Mouse (Mus musculus) stomach, embryonic 15.5 days (tissue): ENCODE results near the gene Usp32. TPM values are rescaled to one million over a fixed set of nuclear protein-coding genes. Genes with fewer than 3 reads are reported as not detected.
A peak's percentile ranks its signal among the peaks of the same experiment; 100 is the strongest.

ENCODE experiments used
- ATAC-seq: fragments of 200-750 bp; cut with Nextera tagmentation; 2 replicates; pipeline ENCODE4 v1.8.0; 2017; ENCODE audit warnings: low read depth, moderate number of reproducible peaks, moderate TSS enrichment; ENCODE audit not compliant: insufficient read depth, low FRiP score
- H3K27ac ChIP-seq: fragments of 300-500 bp; sonication (generic); 2 replicates; pipeline ENCODE4 v1.5.1; 2015; ENCODE audit warnings: mild to moderate bottlenecking, inconsistent platforms
- H3K27me3 ChIP-seq: fragments of 300-500 bp; sonication (generic); replicated peaks from 2 replicates; pipeline ENCODE4 v1.6.1; 2015; ENCODE audit warnings: inconsistent platforms
- H3K36me3 ChIP-seq: fragments of 300-500 bp; sonication (generic); 2 replicates; pipeline ENCODE4 v1.6.1; 2015; ENCODE audit warnings: inconsistent platforms
- H3K4me1 ChIP-seq: fragments of 300-500 bp; sonication (generic); 2 replicates; pipeline ENCODE4 v1.6.1; 2015; ENCODE audit warnings: inconsistent platforms
- H3K4me2 ChIP-seq: fragments of 300-500 bp; sonication (generic); 2 replicates; pipeline ENCODE4 v1.6.1; 2015; ENCODE audit warnings: mild to moderate bottlenecking, inconsistent platforms
- H3K4me3 ChIP-seq: fragments of 300-500 bp; sonication (generic); replicated peaks from 2 replicates; pipeline ENCODE4 v1.5.1; 2015; ENCODE audit warnings: inconsistent platforms
- H3K9ac ChIP-seq: fragments of 300-500 bp; sonication (generic); 2 replicates; pipeline ENCODE4 v1.6.1; 2015; ENCODE audit warnings: inconsistent platforms
- H3K9me3 ChIP-seq: fragments of 300-500 bp; sonication (generic); 2 replicates; pipeline ENCODE4 v1.6.1; 2016; ENCODE audit warnings: inconsistent platforms
- WGBS: fragments of 180-500 bp; shearing (Covaris S2); methylation state at CpG from one replicate; pipeline ENCODE4 v1.1.7; 2015; 5-methylcytosine and 5-hydroxymethylcytosine counted together
- polyA plus RNA-seq: library from polyadenylated mRNA; unstranded; fragments of >200 nt; fragmentation: Nextera tagmentation; extraction: Ambion mirVana; gene quantifications from 2 replicates; pipeline ENCODE4 v1.2.1, GENCODE M21; 2015

Usp32 gene
- polyA plus RNA-seq, 1 experiment from 2014 or later, result 4.8 TPM

DNA sequence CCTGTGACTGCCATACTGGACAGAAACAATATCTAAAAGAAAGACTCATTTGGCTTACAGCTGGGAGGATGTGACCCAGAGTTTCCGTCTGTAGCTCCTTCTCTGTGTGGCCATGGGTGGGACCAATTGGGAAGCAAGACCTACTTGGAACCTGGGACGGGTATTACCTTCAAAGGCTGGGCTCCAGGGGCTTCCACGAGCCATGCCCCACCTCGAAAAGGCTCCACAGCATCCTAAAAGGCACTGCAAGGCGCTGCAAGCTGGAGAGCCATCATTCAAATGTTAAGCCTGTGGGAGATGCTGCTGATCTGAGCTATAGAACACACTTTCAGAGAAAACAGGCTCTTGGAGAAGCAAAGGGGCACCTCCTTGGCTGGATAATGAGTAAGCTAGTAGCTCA, 166.3 kb downstream of the Usp32 start:
- no peaks in the 10 kb centered on the region for H3K27me3 ChIP-seq
- no peaks in the 10 kb centered on the region for H3K9me3 ChIP-seq
- H3K4me1 ChIP-seq, result no peaks in the 10 kb centered on the region
- no peak for ATAC-seq
- 42% methylated on average over 5 of the region's 5 CpGs for WGBS
- no peak overlapping the region for H3K4me2 ChIP-seq
- H3K4me3 ChIP-seq, result no peak overlapping the region
- no peak overlapping the region for H3K27ac ChIP-seq
- no peaks in the 10 kb centered on the region for H3K36me3 ChIP-seq
- no peak overlapping the region for H3K9ac ChIP-seq

- 66% methylated on average over 3 of the region's 3 CpGs for WGBS
- H3K27ac ChIP-seq, result no peak overlapping the region
- no peaks in the 10 kb centered on the region for H3K9me3 ChIP-seq
- H3K36me3 ChIP-seq, result no peaks in the 10 kb centered on the region
- ATAC-seq, result no peak
- H3K4me3 ChIP-seq, result no peak overlapping the region
- no peaks in the 10 kb centered on the region for H3K4me1 ChIP-seq
- H3K27me3 ChIP-seq, result no peaks in the 10 kb centered on the region
- H3K4me2 ChIP-seq, result no peak overlapping the region
- H3K9ac ChIP-seq, result no peak overlapping the region
Observed at GRCm38 (mm10) chr11:84972067-84972466, 167.9 kb downstream of the Usp32 start.

- no peaks in the 10 kb centered on the region for H3K27me3 ChIP-seq
- no peaks in the 10 kb centered on the region for H3K9me3 ChIP-seq
- no peak overlapping the region for H3K27ac ChIP-seq
- ATAC-seq, result no peak; the same call in 1 of the 2 replicates
- H3K4me2 ChIP-seq, result no peak overlapping the region
- no peaks in the 10 kb centered on the region for H3K36me3 ChIP-seq
- H3K4me1 ChIP-seq, result 0 out of 2 replicates have a peak, but pooled peaks cover 4% of the 10 kb centered on the region
- H3K4me3 ChIP-seq, result no peak overlapping the region
- 53% methylated on average over 6 of the region's 6 CpGs for WGBS
- no peak overlapping the region for H3K9ac ChIP-seq
Observed at GRCm38 (mm10) chr11:84968775-84969174, 171.2 kb downstream of the Usp32 start.

DNA sequence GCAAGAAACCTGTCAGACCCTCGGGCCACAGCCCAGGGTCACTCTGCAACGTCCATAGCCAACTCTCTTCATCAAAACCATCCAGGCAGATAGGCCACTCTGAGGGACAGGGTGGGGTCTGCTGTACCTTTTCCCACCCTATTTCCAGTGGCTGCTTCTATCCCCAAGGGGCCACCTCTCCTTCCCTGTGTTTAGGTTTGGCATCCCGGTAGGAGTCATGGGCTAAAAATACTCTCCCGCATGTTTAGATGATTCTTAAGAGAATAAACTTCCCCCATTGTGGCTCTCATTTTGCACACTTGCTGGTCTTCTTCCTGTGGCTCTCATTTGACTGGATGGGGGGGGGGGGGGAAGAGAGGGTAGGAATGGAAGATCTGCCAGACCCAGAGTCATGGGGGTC, 171.7 kb downstream of the Usp32 start:
- H3K4me1 ChIP-seq, result 0 out of 2 replicates have a peak, but pooled peaks cover 4% of the 10 kb centered on the region
- no peak overlapping the region for H3K27ac ChIP-seq
- H3K36me3 ChIP-seq, result no peaks in the 10 kb centered on the region
- H3K9me3 ChIP-seq, result no peaks in the 10 kb centered on the region
- no peak overlapping the region for H3K4me2 ChIP-seq
- no peaks in the 10 kb centered on the region for H3K27me3 ChIP-seq
- no peak for ATAC-seq
- WGBS, result 64% methylated on average over 4 of the region's 4 CpGs
- no peak overlapping the region for H3K9ac ChIP-seq
- no peak overlapping the region for H3K4me3 ChIP-seq

DNA sequence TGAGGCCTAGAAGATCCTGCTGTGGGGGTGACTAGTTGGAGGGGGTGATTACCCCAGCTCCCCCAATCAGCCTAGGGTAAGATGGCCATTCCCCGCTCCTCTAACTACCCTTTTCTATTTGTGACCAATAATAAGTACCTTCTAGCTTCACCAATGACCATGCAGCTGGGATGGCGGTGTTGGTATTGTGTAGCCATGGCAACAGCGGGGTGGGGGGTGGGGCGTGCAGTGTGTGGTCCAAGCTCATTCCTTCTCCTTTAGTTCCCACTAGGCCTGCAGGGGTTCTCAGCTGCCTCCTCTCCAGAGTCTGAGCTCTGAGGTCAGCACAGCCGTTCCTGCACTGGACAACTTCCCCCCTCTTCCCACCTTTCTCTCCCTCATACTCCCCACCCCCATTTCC, 172.8 kb downstream of the Usp32 start:
- Histone ChIP-seq H3K27ac (no peak overlapping the region), H3K4me1 (0 out of 2 replicates have a peak, but pooled peaks cover 4% of the 10 kb centered on the region), H3K4me2 (no peak overlapping the region), H3K4me3 (no peak overlapping the region), H3K9me3 (no peaks in the 10 kb centered on the region), H3K36me3 (no peaks in the 10 kb centered on the region), H3K27me3 (no peaks in the 10 kb centered on the region), H3K9ac (no peak overlapping the region)
- ATAC-seq, result 0 out of 2 replicates have a peak, but pooled peaks have one; percentile 31
- 31% methylated on average over 5 of the region's 5 CpGs for WGBS

- Histone ChIP-seq H3K4me1 (0 out of 2 replicates have a peak, but pooled peaks cover 4% of the 10 kb centered on the region), H3K9me3 (no peaks in the 10 kb centered on the region), H3K4me3 (no peak overlapping the region), H3K4me2 (no peak overlapping the region), H3K27ac (no peak overlapping the region), H3K27me3 (no peaks in the 10 kb centered on the region), H3K36me3 (no peaks in the 10 kb centered on the region), H3K9ac (no peak overlapping the region)
- no peak for ATAC-seq
- WGBS, result 69% methylated on average over 4 of the region's 4 CpGs
Observed at GRCm38 (mm10) chr11:84966696-84967095, 173.3 kb downstream of the Usp32 start.

- Histone ChIP-seq H3K9ac (no peak overlapping the region), H3K27me3 (peaks cover 12% of the 10 kb centered on the region), H3K4me3 (no peak overlapping the region), H3K36me3 (no peaks in the 10 kb centered on the region), H3K27ac (no peak overlapping the region), H3K9me3 (no peaks in the 10 kb centered on the region), H3K4me2 (no peak overlapping the region), H3K4me1 (0 out of 2 replicates have a peak, but pooled peaks cover 4% of the 10 kb centered on the region)
- 71% methylated on average over 3 of the region's 3 CpGs for WGBS
- ATAC-seq, result no peak
Observed at GRCm38 (mm10) chr11:84963556-84963955, 176.4 kb downstream of the Usp32 start.

DNA sequence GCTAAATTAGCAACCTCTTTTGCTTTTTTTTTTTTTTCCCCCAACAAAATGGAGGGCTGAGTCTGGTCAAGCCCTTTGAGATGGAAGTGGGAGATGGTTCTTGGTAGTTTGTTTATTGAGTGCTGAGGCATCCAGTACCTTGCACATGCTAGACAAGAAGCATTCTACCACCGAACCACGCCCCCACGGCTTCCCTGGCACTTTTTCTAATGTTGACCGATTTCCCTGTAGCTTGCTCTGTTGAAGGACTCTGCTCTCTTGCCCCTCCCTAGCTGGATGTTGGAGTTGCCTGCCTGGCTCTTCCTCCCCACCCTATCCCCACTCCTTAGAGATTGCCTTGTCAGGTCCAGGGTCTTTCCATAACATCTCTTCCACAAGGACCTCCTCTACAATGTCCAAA, 177.4 kb downstream of the Usp32 start:
- ATAC-seq, result no peak
- Histone ChIP-seq H3K36me3 (no peaks in the 10 kb centered on the region), H3K9me3 (no peaks in the 10 kb centered on the region), H3K9ac (no peak overlapping the region), H3K4me2 (no peak overlapping the region), H3K4me1 (peaks cover 11% of the 10 kb centered on the region), H3K27ac (no peak overlapping the region), H3K4me3 (no peak overlapping the region), H3K27me3 (peaks cover 22% of the 10 kb centered on the region)
- WGBS, result 74% methylated on average over 4 of the region's 4 CpGs

GRCm38 (mm10) chr11:84961571-84961970, 178.4 kb downstream of the Usp32 start:
- H3K4me1 ChIP-seq, result peaks cover 7% of the 10 kb centered on the region
- peaks cover 32% of the 10 kb centered on the region for H3K27me3 ChIP-seq
- no peak for ATAC-seq
- WGBS, result 93% methylated on average over 4 of the region's 4 CpGs
- H3K27ac ChIP-seq, result no peak overlapping the region
- H3K4me3 ChIP-seq, result no peak overlapping the region
- H3K9ac ChIP-seq, result no peak overlapping the region
- H3K9me3 ChIP-seq, result no peaks in the 10 kb centered on the region
- H3K36me3 ChIP-seq, result no peaks in the 10 kb centered on the region
- H3K4me2 ChIP-seq, result no peak overlapping the region

DNA sequence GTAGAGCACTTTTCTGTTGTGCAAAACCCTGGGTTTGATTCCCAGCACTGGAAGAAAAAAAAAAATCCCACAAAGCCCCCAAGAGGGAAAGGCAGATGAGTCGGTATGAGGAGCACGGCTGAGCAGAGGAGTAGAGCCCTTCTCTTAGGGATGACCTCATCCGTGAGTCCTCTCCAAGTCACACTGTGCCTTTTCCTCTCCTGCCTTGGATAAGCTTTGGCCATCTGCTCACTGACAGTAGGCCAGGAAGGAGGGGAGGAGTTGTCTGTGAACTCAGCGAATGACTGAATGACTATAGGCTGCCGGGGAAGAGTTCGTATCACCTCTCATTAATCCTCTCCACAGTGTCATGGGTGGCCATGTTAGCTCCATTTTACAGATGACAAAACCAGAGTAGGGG, 179.2 kb downstream of the Usp32 start:
- Histone ChIP-seq H3K27ac (no peak overlapping the region), H3K4me3 (no peak overlapping the region), H3K4me1 (peaks cover 7% of the 10 kb centered on the region), H3K27me3 (peaks cover 40% of the 10 kb centered on the region), H3K36me3 (no peaks in the 10 kb centered on the region), H3K9ac (no peak overlapping the region), H3K4me2 (no peak overlapping the region), H3K9me3 (no peaks in the 10 kb centered on the region)
- WGBS, result 70% methylated on average over 6 of the region's 6 CpGs
- ATAC-seq, result no peak

DNA sequence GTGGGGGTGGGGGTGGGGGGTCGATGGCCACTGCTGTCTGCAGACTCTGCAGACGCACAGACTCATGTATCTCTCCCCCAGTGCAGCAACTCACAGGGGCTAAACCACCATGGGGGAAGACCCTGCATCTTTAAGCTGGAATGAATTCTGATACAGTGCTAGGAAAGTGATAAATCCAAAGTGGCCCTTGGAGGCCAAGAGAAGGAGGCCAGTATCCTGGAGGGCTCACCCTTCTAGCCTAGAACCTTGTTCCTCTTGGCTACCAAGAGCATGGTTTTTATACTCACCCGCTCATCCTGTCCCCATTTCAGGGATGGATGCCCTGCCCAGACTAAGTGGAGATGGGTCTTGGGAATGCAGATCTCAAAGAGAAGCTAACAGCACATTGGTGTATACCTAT, 179.7 kb downstream of the Usp32 start:
- 39% methylated on average over 3 of the region's 3 CpGs for WGBS
- Histone ChIP-seq H3K4me2 (no peak overlapping the region), H3K27ac (no peak overlapping the region), H3K4me1 (peaks cover 7% of the 10 kb centered on the region), H3K9ac (no peak overlapping the region), H3K36me3 (no peaks in the 10 kb centered on the region), H3K4me3 (no peak overlapping the region), H3K27me3 (peaks cover 41% of the 10 kb centered on the region), H3K9me3 (no peaks in the 10 kb centered on the region)
- ATAC-seq, result no peak

DNA sequence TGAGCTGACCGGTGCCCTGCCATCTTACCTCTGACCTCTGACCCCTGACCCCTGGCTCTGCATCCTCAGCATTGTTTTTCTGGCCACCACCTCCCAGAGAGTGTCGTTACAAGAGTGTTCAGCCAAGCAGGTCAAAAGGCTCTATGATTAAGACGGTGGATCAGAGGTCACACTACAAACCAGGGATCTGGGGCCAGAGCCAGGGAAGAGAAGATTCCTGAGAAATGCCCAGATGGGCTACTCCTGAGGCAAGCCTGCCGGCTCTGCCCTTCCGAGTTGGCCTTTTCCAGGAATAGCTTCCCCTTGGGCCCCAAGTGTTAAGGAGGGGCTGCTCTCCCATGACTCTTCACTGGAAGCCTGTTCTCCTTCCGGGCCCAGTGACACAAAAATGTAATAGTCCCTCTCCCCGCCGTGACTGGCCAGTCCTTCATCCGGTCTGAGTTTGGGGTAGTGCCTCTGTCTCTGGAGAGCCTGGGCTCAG, 180.2 kb downstream of the Usp32 start:
- peaks cover 41% of the 10 kb centered on the region for H3K27me3 ChIP-seq
- H3K9ac ChIP-seq, result no peak overlapping the region
- H3K4me3 ChIP-seq, result no peak overlapping the region
- ATAC-seq, result no peak
- no peaks in the 10 kb centered on the region for H3K36me3 ChIP-seq
- peaks cover 7% of the 10 kb centered on the region for H3K4me1 ChIP-seq
- WGBS, result 5% methylated on average over 9 of the region's 9 CpGs
- no peak overlapping the region; the same call in 1 of the 2 replicates for H3K4me2 ChIP-seq
- H3K27ac ChIP-seq, result no peak overlapping the region
- H3K9me3 ChIP-seq, result no peaks in the 10 kb centered on the region

DNA sequence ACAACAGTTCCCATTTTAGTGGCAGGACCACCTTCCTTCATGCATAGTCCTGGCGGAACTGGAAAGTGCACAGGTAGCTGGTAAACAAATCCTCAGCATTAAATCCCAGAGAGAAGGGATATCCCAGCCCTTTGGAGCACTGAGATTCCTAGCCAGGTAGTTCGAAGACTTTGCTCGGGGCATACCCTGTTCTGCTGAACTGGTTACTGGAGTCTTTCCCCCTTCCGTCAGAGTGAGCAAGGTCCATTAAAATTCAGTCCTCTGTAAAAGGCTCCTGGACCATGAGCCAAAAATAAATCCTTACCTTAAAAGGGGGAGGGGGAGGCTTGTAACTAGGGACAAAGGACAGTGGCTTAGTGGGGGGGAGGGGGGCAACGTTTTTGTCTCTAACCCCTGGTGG, 180.8 kb downstream of the Usp32 start:
- no peak overlapping the region for H3K27ac ChIP-seq

More for the DNA sequence above, 180.8 kb downstream of the Usp32 start:
- H3K4me3 ChIP-seq, result no peak overlapping the region
- H3K4me1 ChIP-seq, result peaks cover 7% of the 10 kb centered on the region
- no peak overlapping the region for H3K9ac ChIP-seq
- 41% methylated on average over 5 of the region's 5 CpGs for WGBS
- H3K9me3 ChIP-seq, result no peaks in the 10 kb centered on the region
- H3K4me2 ChIP-seq, result no peak overlapping the region
- ATAC-seq, result no peak
- no peaks in the 10 kb centered on the region for H3K36me3 ChIP-seq
- H3K27me3 ChIP-seq, result peaks cover 41% of the 10 kb centered on the region
